Mouse (Mus musculus): Measurements from ENCODE around the gene Fah. TPM values are rescaled to one million over a fixed set of nuclear protein-coding genes. Genes with fewer than 3 reads are reported as not detected.

Fah gene
- polyA plus RNA-seq, 1 experiment = 987 TPM

- DNase-seq = no peak
- Histone ChIP-seq H3K27me3 (replicated peaks; ENCODE audit: control insufficient read depth, insufficient read depth, low read length) (no peaks in the 10 kb centered on the region), H3K27ac (ENCODE audit: insufficient read depth, low read depth, low read length) (no peak overlapping the region), H3K4me1 (ENCODE audit: control insufficient read depth, insufficient read depth, low read length) (no peaks in the 10 kb centered on the region), H3K36me3 (ENCODE audit: control insufficient read depth, insufficient read depth, low read length) (no peaks in the 10 kb centered on the region), H3K4me3 (ENCODE audit: insufficient read depth, low read depth, low read length) (no peak overlapping the region)
- TF ChIP-seq CTCF (conservative IDR thresholded peaks at IDR 0.05; ENCODE audit: insufficient read depth, insufficient read length, low read depth, low read length) = no peak
- TF ChIP-seq POLR2A (IDR thresholded peaks at IDR 0.05; ENCODE audit: low read depth, low read length) = no peak
- 100% methylated on average over 1 of the region's 1 CpGs for WGBS
Measured at GRCm38 (mm10) chr7:84560500-84560899, 46.0 kb downstream of the Fah start.

GRCm38 (mm10) chr7:84557332-84557731, 49.2 kb downstream of the Fah start:
- TF ChIP-seq POLR2A (IDR thresholded peaks at IDR 0.05; ENCODE audit: low read depth, low read length) (no peak), CTCF (conservative IDR thresholded peaks at IDR 0.05; ENCODE audit: insufficient read depth, insufficient read length, low read depth, low read length) (no peak)
- Histone ChIP-seq H3K4me1 (ENCODE audit: control insufficient read depth, insufficient read depth, low read length) (no peaks in the 10 kb centered on the region), H3K36me3 (ENCODE audit: control insufficient read depth, insufficient read depth, low read length) (no peaks in the 10 kb centered on the region), H3K27me3 (replicated peaks; ENCODE audit: control insufficient read depth, insufficient read depth, low read length) (no peaks in the 10 kb centered on the region), H3K27ac (ENCODE audit: insufficient read depth, low read depth, low read length) (no peak overlapping the region), H3K4me3 (ENCODE audit: insufficient read depth, low read depth, low read length) (no peak overlapping the region)
- 77% methylated on average over 3 of the region's 3 CpGs for WGBS
- no peak for DNase-seq

- H3K4me1 ChIP-seq (ENCODE audit: control insufficient read depth, insufficient read depth, low read length) = no peaks in the 10 kb centered on the region
- no peak for DNase-seq
- no peaks in the 10 kb centered on the region for H3K36me3 ChIP-seq (ENCODE audit: control insufficient read depth, insufficient read depth, low read length)
- no peaks in the 10 kb centered on the region for H3K27me3 ChIP-seq (replicated peaks; ENCODE audit: control insufficient read depth, insufficient read depth, low read length)
- H3K27ac ChIP-seq (ENCODE audit: insufficient read depth, low read depth, low read length) = no peak overlapping the region
- TF ChIP-seq POLR2A (IDR thresholded peaks at IDR 0.05; ENCODE audit: low read depth, low read length) (no peak), CTCF (conservative IDR thresholded peaks at IDR 0.05; ENCODE audit: insufficient read depth, insufficient read length, low read depth, low read length) (no peak)
- no peak overlapping the region for H3K4me3 ChIP-seq (ENCODE audit: insufficient read depth, low read depth, low read length)
- WGBS = 68% methylated on average over 3 of the region's 3 CpGs
Measured at GRCm38 (mm10) chr7:84555294-84555693, 51.2 kb downstream of the Fah start.

- no peaks in the 10 kb centered on the region for H3K27me3 ChIP-seq (replicated peaks; ENCODE audit: control insufficient read depth, insufficient read depth, low read length)
- no peak overlapping the region for H3K27ac ChIP-seq (ENCODE audit: insufficient read depth, low read depth, low read length)
- no peak for TF ChIP-seq POLR2A (IDR thresholded peaks at IDR 0.05; ENCODE audit: low read depth, low read length)
- no peak for TF ChIP-seq CTCF (conservative IDR thresholded peaks at IDR 0.05; ENCODE audit: insufficient read depth, insufficient read length, low read depth, low read length)
- 92% methylated on average over 2 of the region's 2 CpGs for WGBS
- H3K4me1 ChIP-seq (ENCODE audit: control insufficient read depth, insufficient read depth, low read length) = no peaks in the 10 kb centered on the region
- H3K4me3 ChIP-seq (ENCODE audit: insufficient read depth, low read depth, low read length) = no peak overlapping the region
- no peak for DNase-seq
- H3K36me3 ChIP-seq (ENCODE audit: control insufficient read depth, insufficient read depth, low read length) = no peaks in the 10 kb centered on the region
Measured at GRCm38 (mm10) chr7:84551472-84551871, 55.0 kb downstream of the Fah start.

GRCm38 (mm10) chr7:84546667-84547066, 59.9 kb downstream of the Fah start:
- 23% methylated on average over 4 of the region's 4 CpGs for WGBS
- Histone ChIP-seq H3K27ac (ENCODE audit: insufficient read depth, low read depth, low read length) (no peak overlapping the region), H3K36me3 (ENCODE audit: control insufficient read depth, insufficient read depth, low read length) (no peaks in the 10 kb centered on the region), H3K27me3 (replicated peaks; ENCODE audit: control insufficient read depth, insufficient read depth, low read length) (no peaks in the 10 kb centered on the region), H3K4me3 (ENCODE audit: insufficient read depth, low read depth, low read length) (no peak overlapping the region), H3K4me1 (ENCODE audit: control insufficient read depth, insufficient read depth, low read length) (no peaks in the 10 kb centered on the region)
- no peak for DNase-seq
- no peak for TF ChIP-seq CTCF (conservative IDR thresholded peaks at IDR 0.05; ENCODE audit: insufficient read depth, insufficient read length, low read depth, low read length)
- TF ChIP-seq POLR2A (IDR thresholded peaks at IDR 0.05; ENCODE audit: low read depth, low read length) = no peak

- TF ChIP-seq POLR2A (IDR thresholded peaks at IDR 0.05; ENCODE audit: low read depth, low read length) (no peak), CTCF (conservative IDR thresholded peaks at IDR 0.05; ENCODE audit: insufficient read depth, insufficient read length, low read depth, low read length) (no peak)
- 79% methylated on average over 4 of the region's 4 CpGs for WGBS
Measured at GRCm38 (mm10) chr7:84544946-84545345, 61.6 kb downstream of the Fah start.

More at GRCm38 (mm10) chr7:84544946-84545345, 61.6 kb downstream of the Fah start:
- DNase-seq = no peak
- Histone ChIP-seq H3K36me3 (ENCODE audit: control insufficient read depth, insufficient read depth, low read length) (no peaks in the 10 kb centered on the region), H3K27me3 (replicated peaks; ENCODE audit: control insufficient read depth, insufficient read depth, low read length) (no peaks in the 10 kb centered on the region), H3K4me3 (ENCODE audit: insufficient read depth, low read depth, low read length) (no peak overlapping the region), H3K4me1 (ENCODE audit: control insufficient read depth, insufficient read depth, low read length) (no peaks in the 10 kb centered on the region), H3K27ac (ENCODE audit: insufficient read depth, low read depth, low read length) (no peak overlapping the region)

Other genes starting within 250 kb of the Fah start
- 15.3 and 16.4 TPM in 2 replicates for gene Arnt2, start 196.5 kb downstream of the Fah start, polyA plus RNA-seq (2012; rRNA removed)
- gene Gm2115, start 77.8 kb downstream of the Fah start, polyA plus RNA-seq (2012; rRNA removed) = 1.1 and 1.6 TPM in 2 replicates
- 62.5 and 237 TPM in 2 replicates for gene Zfand6, start 83.2 kb upstream of the Fah start, polyA plus RNA-seq (2012; rRNA removed)
- gene Olfr291, start 246.8 kb upstream of the Fah start, polyA plus RNA-seq (2012; rRNA removed) = not detected in 2 replicates

All from kidney, adult 2 months (tissue).